Mouse (Mus musculus): ENCODE results near the gene Syngap1.

DNA sequence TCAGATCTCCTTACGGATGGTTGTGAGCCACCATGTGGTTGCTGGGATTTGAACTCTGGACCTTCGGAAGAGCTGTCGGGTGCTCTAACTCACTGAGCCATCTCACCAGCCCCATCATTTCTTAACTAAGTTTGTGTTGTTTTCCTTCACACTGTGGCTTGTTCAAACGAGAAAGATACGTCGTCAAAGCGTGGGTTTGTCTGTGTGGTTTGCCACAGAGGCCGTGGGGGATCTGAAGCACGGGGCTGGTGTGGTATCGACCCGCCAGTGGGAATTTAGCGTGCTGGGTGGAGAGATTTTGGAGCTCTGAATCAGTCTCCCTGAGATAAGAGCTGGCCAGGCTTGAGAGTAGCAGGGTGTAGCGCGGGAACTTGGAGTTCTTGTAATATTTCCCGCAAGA lies 57.2 kb downstream of the Syngap1 start:
- no peak for TF ChIP-seq GATA1 (IDR thresholded peaks at IDR 0.05; ENCODE audit: low read length)
- no peak for TF ChIP-seq TAL1 (IDR thresholded peaks at IDR 0.05; ENCODE audit: low read length)

All from erythroblast, embryonic 14.5 days (primary cell).